Mouse (Mus musculus) left cerebral cortex, postnatal 25 days (tissue): ENCODE measurements around the gene Serhl. TPM values are rescaled to one million over a fixed set of nuclear protein-coding genes. Genes with fewer than 3 reads are reported as not detected.

Experiments
- DNase-seq, 2 experiments: peaks; one replicate each; pipeline ENCODE4 v3.0.0; 2022; ENCODE audit warnings: low spot score in 2 of 2, mixed read lengths in 1 of 2
- intact Hi-C: fragments of 180-260 bp; cut with DNase I; formaldehyde crosslinking; loops from one replicate; pipeline ENCODE4 v1.15.1; 2025
- total RNA-seq, 2 experiments: library from RNA; stranded (reverse); gene quantifications; 2 replicates each; pipeline ENCODE4 v1.2.3; 2021

The Serhl gene
- total RNA-seq, 2 experiments from 2014 or later = 8.3 to 9.8 TPM

- no peak for DNase-seq
- intact Hi-C loops = loop anchor here (5.0 kb wide), 1 partner anchor 51 kb away; no protein-coding TSS in a partner anchor
Measured at GRCm38 (mm10) chr15:83155672-83156419, 66.5 kb downstream of the Serhl start.

- intact Hi-C loops = loop anchor here (5.0 kb wide), 1 partner anchor 50 kb away; no protein-coding TSS in a partner anchor
- peak in 1 of 2 experiments; percentile 45 for DNase-seq
Measured at GRCm38 (mm10) chr15:83156929-83157666, 67.8 kb downstream of the Serhl start.

- intact Hi-C loops = loop anchor here (5.0 kb wide), 1 partner anchor 50 kb away; no protein-coding TSS in a partner anchor
- DNase-seq = no peak
Measured at GRCm38 (mm10) chr15:83157667-83158064, 68.4 kb downstream of the Serhl start.

GRCm38 (mm10) chr15:83158587-83159160 is 69.4 kb downstream of the Serhl start:
- no peak for DNase-seq
- intact Hi-C loops = loop anchor here (5.0 kb wide), 1 partner anchor 49 kb away; no protein-coding TSS in a partner anchor

- DNase-seq = no peak
- intact Hi-C loops = loop anchor here (5.0 kb wide), 1 partner anchor 47 kb away; no protein-coding TSS in a partner anchor
Measured at GRCm38 (mm10) chr15:83159823-83160222, 70.5 kb downstream of the Serhl start.

GRCm38 (mm10) chr15:83160561-83160960 is 71.3 kb downstream of the Serhl start:
- no peak for DNase-seq
- intact Hi-C loops = no loop called here

GRCm38 (mm10) chr15:83161062-83161748 is 71.9 kb downstream of the Serhl start:
- intact Hi-C loops = no loop called here

GRCm38 (mm10) chr15:83162001-83162400 is 72.7 kb downstream of the Serhl start:
- intact Hi-C loops = no loop called here
- DNase-seq = no peak

More at GRCm38 (mm10) chr15:83161062-83161748, 71.9 kb downstream of the Serhl start:
- no peak for DNase-seq

- intact Hi-C loops = no loop called here
- DNase-seq = no peak
Measured at GRCm38 (mm10) chr15:83162818-83163485, 73.6 kb downstream of the Serhl start.

- intact Hi-C loops = no loop called here
- DNase-seq = no peak
Measured at GRCm38 (mm10) chr15:83164971-83165471, 75.7 kb downstream of the Serhl start.

- intact Hi-C loops = no loop called here
- DNase-seq = no peak
Measured at GRCm38 (mm10) chr15:83165526-83166315, 76.4 kb downstream of the Serhl start.

Other genes starting within 250 kb of the Serhl start
- gene Tcf20, start 101.6 kb upstream of the Serhl start, total RNA-seq = 100 to 1,000 TPM; 181 to 193 TPM
- gene Nfam1, start 56.2 kb upstream of the Serhl start, total RNA-seq = 1 to 10 TPM; 2.0 to 2.8 TPM
- 100 to 1,000 TPM; 140 to 161 TPM for gene Rrp7a, start 33.3 kb downstream of the Serhl start, total RNA-seq
- 10 to 100 TPM; 86.0 to 86.2 TPM for gene Poldip3, start 59.9 kb downstream of the Serhl start, total RNA-seq
- gene Cyb5r3, start 83.1 kb downstream of the Serhl start, total RNA-seq = 10 to 100 TPM; 55.8 to 58.8 TPM
- gene A4galt, start 162.3 kb downstream of the Serhl start, total RNA-seq = 1 to 10 TPM; 3.5 to 5.2 TPM